Comparison of ENCODE assay signal across 9 mouse cellular contexts in the genomic region with DNA sequence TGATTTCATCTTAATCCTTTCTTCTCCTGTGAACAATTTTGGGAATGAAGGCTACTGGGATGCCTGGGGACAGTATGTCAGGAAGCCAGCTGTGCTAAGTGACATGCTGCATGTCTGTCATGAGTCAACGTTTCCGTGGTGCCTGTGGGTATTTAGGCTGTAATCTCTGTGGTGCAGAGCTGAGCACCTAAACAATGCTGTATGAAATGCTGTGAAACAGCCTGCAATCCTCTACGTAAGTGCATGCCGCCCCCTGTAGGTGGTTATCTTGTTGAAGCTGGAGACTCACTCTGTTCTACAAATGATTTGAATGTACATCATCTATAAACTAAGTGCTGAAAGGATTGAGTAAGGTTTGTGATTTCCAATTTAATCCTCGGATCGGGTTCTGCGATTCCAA. TPM values are rescaled to one million over a fixed set of nuclear protein-coding genes. Genes with fewer than 3 reads are reported as not detected.
DNase-seq lines count a peak whose midpoint lies in the region; ATAC-seq lines count a peak whose summit lies in the region.
"Had no signal": no experiment of that assay in that cellular context is flagged by ENCODE, and none has a peak within 500 bp of the region (broad histone marks: within the 10 kb centered on the region; RNA-seq: fewer than 3 reads in every experiment).

No protein-coding gene starts in this region.

- 0 out of 2 replicates have a peak, but pooled peaks have one; percentile 36 for ATAC-seq in forebrain, embryonic 13.5 days
- no peak for ATAC-seq in activated CD4-positive, CD25-positive, alpha-beta regulatory T cell, adult 4 months

- H3K36me3 ChIP-seq in forebrain, embryonic 13.5 days (ENCODE audit: poor library complexity, severe bottlenecking) = no peaks in the 10 kb centered on the region
- H3K36me3 ChIP-seq: neural tube, embryonic 12.5 days had no signal

- H3K9ac ChIP-seq in forebrain, embryonic 13.5 days = no peak overlapping the region
- H3K9ac ChIP-seq: neural tube, embryonic 12.5 days had no signal

- H3K9me3 ChIP-seq in forebrain, embryonic 13.5 days (replicated peaks) = no peaks in the 10 kb centered on the region
- H3K9me3 ChIP-seq: neural tube, embryonic 12.5 days had no signal

- H3K27ac ChIP-seq in forebrain, embryonic 13.5 days = no peak overlapping the region
- H3K27ac ChIP-seq: neural tube, embryonic 12.5 days had no signal

- peaks cover 14% of the 10 kb centered on the region; the same call in 1 of the 2 replicates for H3K27me3 ChIP-seq in forebrain, embryonic 13.5 days
- H3K27me3 ChIP-seq: neural tube, embryonic 12.5 days had no signal

- no peak overlapping the region for H3K4me2 ChIP-seq in forebrain, embryonic 13.5 days
- H3K4me2 ChIP-seq: neural tube, embryonic 12.5 days had no signal

- no peaks in the 10 kb centered on the region for H3K4me1 ChIP-seq in forebrain, embryonic 13.5 days
- H3K4me1 ChIP-seq: neural tube, embryonic 12.5 days had no signal

- peak; percentile 64 for DNase-seq in testis, postnatal 10 days (ENCODE audit: low spot score)
- DNase-seq in testis, postnatal 14 days (ENCODE audit: low spot score) = no peak
- DNase-seq in adrenal gland, postnatal 14 days = peak; percentile 77
- DNase-seq in kidney, postnatal 10 days = peak; percentile 75
- peak; percentile 50 to 66 for DNase-seq in lung, adult 18-20 months
- DNase-seq in retina, postnatal 7 days (ENCODE audit: low read depth, low spot score) = peak; percentile 49

- 34% methylated on average over 7 of the region's 7 CpGs for WGBS in forebrain, embryonic 13.5 days

- no peak overlapping the region for H3K4me3 ChIP-seq in forebrain, embryonic 13.5 days
- H3K4me3 ChIP-seq: neural tube, embryonic 12.5 days had no signal

RNA-seq across cellular contexts. Expression of gene Plekhm3, which starts 29.5 kb away (rescaled TPM):
- 19.2 and 20.4 TPM in 2 replicates for total RNA-seq in adrenal gland, postnatal 14 days (2021)
- 7.5 and 9.4 TPM in 2 replicates for polyA plus RNA-seq in forebrain, embryonic 13.5 days (2015; fragmentation: Nextera tagmentation; extraction: Ambion mirVana)
- polyA plus RNA-seq in activated CD4-positive, CD25-positive, alpha-beta regulatory T cell, adult 4 months (2017; shearing (Covaris generic)) = 10 to 100 TPM in 1 of 2 experiments, 1 to 10 TPM in 1; 6.3 to 11.3 TPM

RNA-seq across cellular contexts. Expression of gene Akr1cl, which starts 46.4 kb away (rescaled TPM):
- 426 and 514 TPM in 2 replicates for total RNA-seq in adrenal gland, postnatal 14 days (2021)
- polyA plus RNA-seq in forebrain, embryonic 13.5 days (2015; fragmentation: Nextera tagmentation; extraction: Ambion mirVana) = 0.10 TPM in 1 of 2 replicates, not detected in the other
- polyA plus RNA-seq in activated CD4-positive, CD25-positive, alpha-beta regulatory T cell, adult 4 months (2017; shearing (Covaris generic)) = under 1 TPM in 1 of 2 experiments, not detected in 1; 0.58 TPM
- polyA plus RNA-seq: neural tube, embryonic 12.5 days had no signal
